Mouse (Mus musculus) MEL (cell line): ENCODE results near the gene Fam136a. TPM values are rescaled to one million over a fixed set of nuclear protein-coding genes. Genes with fewer than 3 reads are reported as not detected.

Experiments
- DNase-seq: peaks from one replicate; pipeline ENCODE4 v3.0.0; 2011; ENCODE audit warnings: low read depth, low spot score
- H3K27ac ChIP-seq: 2 replicates; pipeline ENCODE4 v1.5.1; 2012; ENCODE audit warnings: low read depth, mild to moderate bottlenecking, control low read depth, low read length, moderate library complexity; ENCODE audit not compliant: control insufficient read depth
- H3K27me3 ChIP-seq, 2 experiments: fragments of 150-350 bp in 1 of 2; sonication (generic) in 1 of 2; 2 replicates each; pipeline ENCODE4 v1.6.1; 2012; ENCODE audit warnings: low read length in 2 of 2, mild to moderate bottlenecking in 2 of 2, improper control_type of control experiment in 1 of 2, moderate library complexity in 1 of 2; ENCODE audit not compliant: insufficient read depth in 2 of 2, control insufficient read depth in 1 of 2
- H3K36me3 ChIP-seq, 2 experiments: 2 replicates each; pipeline ENCODE4 v1.6.1; 2012 to 2014; ENCODE audit warnings: low read length in 2 of 2, improper control_type of control experiment in 1 of 2, inconsistent platforms in 1 of 2, mild to moderate bottlenecking in 1 of 2; ENCODE audit not compliant: insufficient read depth in 2 of 2, control insufficient read depth in 1 of 2
- H3K4me1 ChIP-seq, 2 experiments: fragments of 150-350 bp in 1 of 2; sonication (generic) in 1 of 2; 2 replicates each; pipeline ENCODE4 v1.6.1; 2012; ENCODE audit warnings: low read length in 2 of 2, improper control_type of control experiment in 1 of 2, mild to moderate bottlenecking in 1 of 2; ENCODE audit not compliant: insufficient read depth in 2 of 2, control insufficient read depth in 1 of 2
- H3K4me3 ChIP-seq, 2 experiments: fragments of 150-350 bp in 1 of 2; sonication (generic) in 1 of 2; 2 replicates each; pipeline ENCODE4 v1.5.1; 2012; ENCODE audit warnings: low read depth in 2 of 2, low read length in 2 of 2, mild to moderate bottlenecking in 2 of 2, moderate library complexity in 2 of 2, control low read depth in 1 of 2, improper control_type of control experiment in 1 of 2; ENCODE audit not compliant: control insufficient read depth in 1 of 2, insufficient read depth in 1 of 2
- H3K79me2 ChIP-seq: 2 replicates; pipeline ENCODE4 v1.6.1; 2012; ENCODE audit warnings: mild to moderate bottlenecking, low read length, moderate library complexity; ENCODE audit not compliant: control insufficient read depth, poor library complexity, insufficient read depth
- H3K9ac ChIP-seq: 2 replicates; pipeline ENCODE4 v1.6.1; 2012; ENCODE audit warnings: low read depth, mild to moderate bottlenecking, control low read depth, low read length, moderate library complexity; ENCODE audit not compliant: control insufficient read depth, poor library complexity, severe bottlenecking
- H3K9me3 ChIP-seq: fragments of 150-350 bp; sonication (generic); replicated peaks from 2 replicates; pipeline ENCODE4 v1.6.1; 2012; ENCODE audit warnings: mild to moderate bottlenecking, low read length, improper control_type of control experiment, moderate library complexity; ENCODE audit not compliant: insufficient read depth
- BHLHE40 ChIP-seq: IDR thresholded peaks from 2 replicates; pipeline ENCODE4 v1.6.1; 2012; ENCODE audit warnings: low read depth, mild to moderate bottlenecking, inconsistent platforms, low read length, improper control_type of control experiment, borderline replicate concordance
- GATA1 ChIP-seq: IDR thresholded peaks from 2 replicates; pipeline ENCODE4 v1.6.1; 2011; ENCODE audit warnings: low read depth, low read length, improper control_type of control experiment
- MAX ChIP-seq: IDR thresholded peaks from 2 replicates; pipeline ENCODE4 v1.6.1; 2011; ENCODE audit warnings: low read length, improper control_type of control experiment
- MXI1 ChIP-seq: IDR thresholded peaks from 2 replicates; pipeline ENCODE4 v1.6.1; 2011; ENCODE audit warnings: mild to moderate bottlenecking, low read depth, low read length, improper control_type of control experiment
- POLR2A ChIP-seq, 2 experiments: IDR thresholded peaks; 2 replicates each; pipeline ENCODE4 v1.6.1; 2011 to 2012; ENCODE audit warnings: low read length in 2 of 2, mild to moderate bottlenecking in 2 of 2, control low read depth in 1 of 2, improper control_type of control experiment in 1 of 2, low read depth in 1 of 2, moderate library complexity in 1 of 2; ENCODE audit not compliant: control insufficient read depth in 1 of 2, insufficient read depth in 1 of 2, poor library complexity in 1 of 2
- RAD21 ChIP-seq: IDR thresholded peaks from 2 replicates; pipeline ENCODE4 v1.6.1; 2011; ENCODE audit warnings: mild to moderate bottlenecking, low read depth, low read length, improper control_type of control experiment
- RCOR1 ChIP-seq: IDR thresholded peaks from 2 replicates; pipeline ENCODE4 v1.6.1; 2012; ENCODE audit warnings: low read depth, mild to moderate bottlenecking, inconsistent platforms, low read length, improper control_type of control experiment
- SMC3 ChIP-seq: IDR thresholded peaks from 2 replicates; pipeline ENCODE4 v1.6.1; 2011; ENCODE audit warnings: low read depth, low read length, improper control_type of control experiment
- TBP ChIP-seq: IDR thresholded peaks from 2 replicates; pipeline ENCODE4 v1.8.0; 2011; ENCODE audit warnings: low read depth, low read length, improper control_type of control experiment
- ZNF384 ChIP-seq: IDR thresholded peaks from 2 replicates; pipeline ENCODE4 v1.6.1; 2012; ENCODE audit warnings: low read depth, mild to moderate bottlenecking, inconsistent platforms, low read length, improper control_type of control experiment
- polyA plus RNA-seq, 2 experiments: library from polyadenylated mRNA; stranded (reverse) in 1 of 2; unstranded in 1 of 2; fragments of >175 nt in 1 of 2; fragments of >200 nt in 1 of 2; gene quantifications; 2 replicates each; pipeline versions ENCODE4 v1.2.1 to v1.2.4; 2012; ENCODE audit warnings: low replicate concordance in 2 of 2, low read depth in 1 of 2; ENCODE audit not compliant: insufficient read length in 2 of 2, insufficient read depth in 1 of 2, missing spikeins in 1 of 2
- total RNA-seq: library from RNA; depleted of rRNA; stranded (reverse); fragments of 300-350 nt; gene quantifications from 2 replicates; pipeline ENCODE4 v1.2.3, GENCODE M21; 2012; rRNA removed

The Fam136a gene
- total and polyA plus RNA-seq, 3 experiments: 53.0 to 89.2 TPM; not detected in 1

DNA sequence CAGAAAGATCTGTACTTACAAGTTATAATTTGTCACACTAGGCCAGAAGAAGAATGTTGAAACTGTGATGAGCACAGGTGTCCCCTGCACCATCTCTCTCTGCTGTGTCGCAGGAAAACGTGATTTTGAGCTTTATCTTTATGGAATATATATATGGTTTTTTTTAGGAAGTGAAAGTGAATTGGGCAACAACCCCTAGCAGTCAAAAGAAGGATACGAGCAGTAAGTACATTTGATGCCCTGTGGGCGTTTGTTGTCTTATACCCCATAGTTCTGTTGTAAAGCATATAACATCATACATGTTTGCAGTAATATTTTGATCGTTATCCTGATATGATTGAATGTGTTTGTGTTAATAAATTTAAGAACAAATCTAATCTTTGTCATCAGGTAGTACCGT, 53.3 kb downstream of the Fam136a start:
- Histone ChIP-seq H3K9ac (no peak overlapping the region), H3K9me3 (no peaks in the 10 kb centered on the region), H3K79me2 (no peaks in the 10 kb centered on the region), H3K4me3 (no peak overlapping the region), H3K36me3 (peaks cover 0 to 16% of the 10 kb centered on the region in 2 experiments; a peak in 2 of 4 replicates), H3K27me3 (no peaks in the 10 kb centered on the region), H3K4me1 (no peaks in the 10 kb centered on the region), H3K27ac (no peak overlapping the region)
- TF ChIP-seq GATA1 (no peak), POLR2A (IDR thresholded peaks at IDR 0.05; ENCODE audit: control insufficient read depth in 1 of 2, insufficient read depth in 1 of 2, low read depth in 1 of 2, low read length in 2 of 2, poor library complexity in 1 of 2) (no peak), ZNF384 (no peak), TBP (no peak), MAX (no peak), RCOR1 (no peak), SMC3 (no peak), BHLHE40 (no peak), MXI1 (no peak)
- DNase-seq: no peak

DNA sequence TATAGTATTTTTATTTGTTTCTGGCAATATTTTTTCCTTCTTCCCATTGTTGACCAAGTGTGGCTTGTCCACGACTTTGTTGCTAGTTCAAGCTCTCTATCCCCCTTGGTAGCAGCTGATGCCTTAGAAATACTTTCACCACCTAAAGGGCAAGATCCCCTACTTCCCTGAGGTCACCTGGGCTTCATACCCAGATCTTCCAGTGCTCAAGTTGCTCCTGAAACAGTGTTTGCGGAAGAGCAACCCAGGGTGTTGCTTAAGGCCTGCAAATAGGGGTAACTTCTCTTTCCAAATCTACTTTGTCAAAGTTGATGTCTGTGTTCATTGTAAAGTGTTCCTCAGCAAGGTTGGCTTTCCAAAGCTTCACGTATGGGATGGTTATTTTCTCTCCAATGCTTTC, 53.8 kb downstream of the Fam136a start:
- Histone ChIP-seq H3K9ac (no peak overlapping the region), H3K4me1 (no peaks in the 10 kb centered on the region), H3K27me3 (no peaks in the 10 kb centered on the region), H3K27ac (no peak overlapping the region), H3K79me2 (no peaks in the 10 kb centered on the region), H3K9me3 (no peaks in the 10 kb centered on the region), H3K4me3 (no peak overlapping the region), H3K36me3 (peaks cover 0 to 20% of the 10 kb centered on the region in 2 experiments; a peak in 2 of 4 replicates)
- TF ChIP-seq RAD21: no peak
- no peak for TF ChIP-seq MXI1
- DNase-seq: no peak

Other genes with a start within 250 kb of the Fam136a start
- 6.6 and 7.8 TPM in 2 replicates for gene Tgfa, start 170.4 kb upstream of the Fam136a start, total RNA-seq
- 1 to 10 TPM in 1 of 2 experiments, not detected in 1; 9.1 TPM for gene Tgfa, start 170.4 kb upstream of the Fam136a start, polyA plus RNA-seq
- 748 and 796 TPM in 2 replicates for gene Snrpg, start 5.7 kb downstream of the Fam136a start, total RNA-seq
- 1,000 to 10,000 TPM in 1 of 2 experiments, 100 to 1,000 TPM in 1; 761 to 1,339 TPM for gene Snrpg, start 5.7 kb downstream of the Fam136a start, polyA plus RNA-seq
- 16.0 and 18.3 TPM in 2 replicates for gene Pcyox1, start 31.5 kb downstream of the Fam136a start, total RNA-seq
- 10 to 100 TPM in 1 of 2 experiments, not detected in 1; 28.1 TPM for gene Pcyox1, start 31.5 kb downstream of the Fam136a start, polyA plus RNA-seq
- 20.5 and 21.5 TPM in 2 replicates for gene Tia1, start 38.6 kb downstream of the Fam136a start, total RNA-seq
- gene Tia1, start 38.6 kb downstream of the Fam136a start, polyA plus RNA-seq: 10 to 100 TPM in 1 of 2 experiments, not detected in 1; 25.3 TPM
- 0.77 and 0.88 TPM in 2 replicates for gene Gm44790, start 61.0 kb downstream of the Fam136a start, total RNA-seq
- gene Gm44790, start 61.0 kb downstream of the Fam136a start, polyA plus RNA-seq: under 1 TPM in 1 of 2 experiments, not detected in 1; 0.29 TPM
- gene C87436, start 72.7 kb downstream of the Fam136a start, total RNA-seq: 10.9 and 11.6 TPM in 2 replicates
- gene C87436, start 72.7 kb downstream of the Fam136a start, polyA plus RNA-seq: 10 to 100 TPM in 1 of 2 experiments, not detected in 1; 18.5 TPM
- gene Pcbp1, start 160.7 kb downstream of the Fam136a start, total RNA-seq: 74.2 and 83.5 TPM in 2 replicates
- gene Pcbp1, start 160.7 kb downstream of the Fam136a start, polyA plus RNA-seq: 100 to 1,000 TPM in 1 of 2 experiments, not detected in 1; 385 TPM